Mouse (Mus musculus): ENCODE measurements around the gene Sdk1.

DNA sequence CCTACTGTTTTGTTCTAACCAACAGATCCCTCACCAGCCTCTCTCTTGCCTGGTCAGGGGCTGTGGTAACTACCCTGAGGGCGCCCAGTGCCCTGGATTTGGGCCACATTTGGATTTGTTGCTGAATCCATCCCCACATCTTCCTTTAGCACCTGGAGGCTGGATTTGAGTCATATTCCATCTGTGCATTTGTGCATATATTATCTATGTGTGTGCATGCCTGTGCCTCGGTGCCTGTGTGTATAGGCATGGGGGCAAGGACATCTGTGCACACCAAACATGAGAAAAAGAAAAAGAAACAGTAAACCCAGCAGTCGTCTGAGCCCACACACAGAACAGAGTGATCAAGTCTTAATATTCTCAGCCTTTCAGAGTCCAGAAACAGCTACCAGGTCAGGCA lies 752.9 kb downstream of the Sdk1 start:
- TF ChIP-seq CTCF (IDR thresholded peaks at IDR 0.05; ENCODE audit: low read depth, low read length) (no peak), POLR2A (IDR thresholded peaks at IDR 0.05; ENCODE audit: extremely low read depth, insufficient read depth, low read length) (no peak)
